Mouse (Mus musculus) ES-E14 (cell line): ENCODE results near the gene Ankrd40.

Source experiments
- MAFK ChIP-seq: IDR thresholded peaks from 2 replicates; pipeline ENCODE4 v1.6.1; 2014; ENCODE audit warnings: mild to moderate bottlenecking, low read depth, low read length, inconsistent platforms; ENCODE audit not compliant: insufficient read depth
- ZC3H11A ChIP-seq: IDR thresholded peaks from 2 replicates; pipeline ENCODE4 v1.6.1; 2012; ENCODE audit warnings: low read depth, mild to moderate bottlenecking, inconsistent platforms, low read length, borderline replicate concordance

- TF ChIP-seq MAFK, result no peak
- no peak for TF ChIP-seq ZC3H11A
Measured at GRCm38 (mm10) chr11:94330211-94330610, 2.4 kb downstream of the Ankrd40 start.
